Mouse (Mus musculus) A20 (cell line): ENCODE data around the gene Rab3d.
"Not testable (repeated sequence)": the region's sequence is repeated elsewhere in the genome, so short reads cannot be mapped to it uniquely, and the experiment has no call there.

Experiments used
- DNase-seq: peaks from one replicate; pipeline ENCODE4 v3.0.0-alpha.2; 2011; ENCODE audit warnings: low read depth, low spot score

Rab3d gene

DNA sequence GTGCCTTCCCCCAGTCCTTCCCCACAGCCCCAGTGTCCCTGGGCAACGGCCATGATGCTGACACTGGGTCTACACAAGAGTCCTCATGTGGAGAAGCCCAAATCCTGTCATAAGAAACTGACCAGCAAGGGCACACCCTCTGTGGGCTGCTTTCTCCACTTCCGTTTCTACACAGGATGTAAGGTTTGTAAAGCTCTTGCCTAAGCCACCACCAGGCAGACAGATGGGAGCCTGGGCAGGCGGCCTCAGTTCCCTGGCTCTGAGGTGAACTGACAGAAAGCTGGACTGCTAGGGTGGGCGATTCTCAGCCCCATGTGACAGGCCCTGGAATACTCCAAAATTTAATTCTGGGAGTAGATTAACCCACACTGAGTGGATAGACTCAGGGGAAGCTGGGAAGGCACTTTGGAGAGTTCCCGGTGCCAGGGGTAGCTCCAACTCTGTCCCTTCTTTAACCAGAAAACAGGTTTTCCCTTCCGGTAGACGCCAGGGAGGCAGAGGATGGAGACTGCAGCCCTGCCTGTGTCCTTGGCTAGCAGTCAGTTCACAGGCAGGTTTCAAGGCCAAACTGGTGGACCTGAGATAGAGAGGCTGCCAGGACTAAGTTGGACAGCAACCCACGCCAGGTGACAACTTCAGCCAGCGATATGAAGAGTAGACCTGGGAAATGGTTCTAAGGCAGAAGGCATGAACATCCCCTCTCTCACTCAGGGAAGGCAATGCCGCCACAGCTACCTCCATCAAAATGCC, 8.3 kb downstream of the Rab3d start:
- no peak for DNase-seq

- no peak for DNase-seq
Observed at GRCm38 (mm10) chr9:21908216-21908615, 9.8 kb downstream of the Rab3d start.

GRCm38 (mm10) chr9:21904031-21904430, 14.0 kb downstream of the Rab3d start:
- DNase-seq: no peak

GRCm38 (mm10) chr9:21901223-21901820, 16.7 kb downstream of the Rab3d start:
- peak; percentile 71 for DNase-seq

- peak; percentile 32 for DNase-seq
Observed at GRCm38 (mm10) chr9:21889229-21889628, 28.8 kb downstream of the Rab3d start.

- peak; percentile 29 for DNase-seq
Observed at GRCm38 (mm10) chr9:21876601-21877000, 41.4 kb downstream of the Rab3d start.

- no peak for DNase-seq
Observed at GRCm38 (mm10) chr9:21872204-21872603, 45.8 kb downstream of the Rab3d start.

DNA sequence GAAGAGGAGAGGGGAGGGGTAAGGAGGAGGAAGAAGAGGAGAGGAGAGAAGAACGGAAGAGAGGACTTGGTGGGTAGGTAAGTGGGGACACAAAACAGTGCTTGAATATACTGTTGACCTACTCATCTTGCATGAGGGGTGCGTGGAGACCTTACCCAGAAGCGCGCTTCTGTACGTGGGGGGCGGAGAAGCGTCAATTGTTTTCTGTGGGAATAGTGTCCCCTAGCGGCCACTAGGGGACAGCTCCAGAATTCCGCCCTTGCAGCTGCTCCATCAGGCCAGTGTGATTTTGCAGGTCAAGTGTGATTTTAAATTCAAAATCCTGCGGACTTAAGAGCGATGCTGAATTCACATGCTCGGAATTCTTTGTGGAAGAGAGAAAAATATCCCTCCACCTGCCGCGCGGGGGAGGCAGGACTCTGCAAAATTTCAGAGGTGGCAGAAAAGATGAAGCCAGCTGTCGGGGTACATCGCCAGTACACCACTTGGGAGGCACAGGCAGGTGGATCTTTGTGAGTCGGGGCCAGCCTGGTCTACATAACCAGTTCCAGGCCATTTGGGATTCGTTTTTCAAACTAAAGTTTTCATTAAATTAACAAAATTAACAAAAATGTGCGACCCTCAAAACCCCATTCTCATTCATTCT, 47.0 kb downstream of the Rab3d start:
- DNase-seq: peak; percentile 58

GRCm38 (mm10) chr9:21869290-21869689, 48.7 kb downstream of the Rab3d start:
- not testable (repeated sequence) for DNase-seq

GRCm38 (mm10) chr9:21867726-21868125, 50.3 kb downstream of the Rab3d start:
- no peak for DNase-seq

DNA sequence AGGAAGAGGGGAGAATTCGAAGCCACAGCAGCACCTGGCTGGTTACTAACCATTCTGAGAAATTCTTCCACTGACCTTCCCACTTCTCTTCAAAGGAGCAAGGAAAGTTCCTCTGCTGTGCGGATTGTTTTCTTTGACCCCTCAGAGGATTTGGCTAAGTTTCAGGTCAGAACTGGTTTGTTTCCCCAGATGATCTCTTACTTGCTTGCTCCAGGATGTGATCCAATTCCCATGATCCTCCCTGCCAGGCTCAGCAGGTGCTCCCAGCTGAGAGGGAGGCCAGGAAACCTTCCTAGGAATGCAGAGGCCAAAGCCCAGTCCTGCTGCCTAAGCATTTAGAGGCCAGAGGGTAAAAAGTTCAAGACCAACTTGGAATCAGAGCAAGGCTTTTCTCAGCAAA, 51.4 kb downstream of the Rab3d start:
- no peak for DNase-seq

DNA sequence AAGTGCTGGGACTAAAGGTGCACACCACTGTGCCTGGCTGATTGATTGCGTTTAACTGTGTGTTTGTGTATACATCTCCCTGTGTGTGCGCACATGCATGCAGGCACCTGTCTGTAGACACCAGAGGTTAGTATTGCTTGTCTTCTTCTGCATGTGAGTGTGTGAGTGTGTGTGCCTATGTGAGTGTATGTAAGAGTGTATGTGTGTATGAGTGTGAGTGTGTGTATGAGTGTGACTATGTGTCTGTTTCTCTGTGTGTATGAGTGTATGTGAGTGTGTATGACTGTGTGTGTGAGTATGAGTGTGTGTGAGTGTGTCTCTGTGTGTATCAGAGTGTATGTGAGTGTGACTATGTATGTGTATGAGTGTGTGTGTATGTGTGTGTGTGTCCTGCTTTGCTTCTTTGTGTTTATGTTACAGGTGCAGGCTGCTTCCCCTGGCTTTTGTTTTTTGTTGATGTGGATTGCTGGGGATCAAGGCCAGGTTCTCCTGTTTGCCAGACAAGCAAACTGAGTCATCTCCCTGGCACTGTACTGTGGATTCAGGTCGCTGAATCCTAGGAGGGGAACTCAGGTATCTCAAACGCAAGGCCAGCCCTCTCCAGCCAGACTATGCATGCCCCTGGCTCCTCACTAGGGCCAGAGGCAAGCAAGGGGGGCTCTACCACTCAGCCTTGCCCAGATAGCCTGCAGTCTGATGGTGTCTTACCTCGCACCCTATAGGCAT, 52.2 kb downstream of the Rab3d start:
- DNase-seq: no peak

DNA sequence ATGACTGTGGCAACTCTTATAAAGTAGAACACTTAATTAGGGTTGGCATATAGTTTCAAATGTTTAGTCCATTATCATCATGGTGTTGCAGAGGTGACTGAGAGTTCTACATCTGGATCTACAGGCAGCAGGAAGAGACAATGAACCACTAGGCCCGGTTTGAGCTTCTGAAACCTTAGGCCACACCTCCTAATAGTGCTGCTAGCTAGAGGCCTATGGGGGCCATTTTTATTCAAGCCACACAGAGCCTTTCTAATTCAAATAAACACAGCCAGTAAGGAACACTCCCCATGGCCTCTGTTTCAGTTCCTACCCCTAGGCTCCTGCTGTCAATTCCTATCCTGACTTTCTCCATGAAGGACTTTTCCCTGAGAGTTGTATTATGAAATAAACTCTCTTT, 55.8 kb downstream of the Rab3d start:
- DNase-seq: no peak

- DNase-seq: not testable (repeated sequence)
Observed at GRCm38 (mm10) chr9:21860349-21860748, 57.6 kb downstream of the Rab3d start.

GRCm38 (mm10) chr9:21859606-21860005, 58.4 kb downstream of the Rab3d start:
- DNase-seq: no peak

DNA sequence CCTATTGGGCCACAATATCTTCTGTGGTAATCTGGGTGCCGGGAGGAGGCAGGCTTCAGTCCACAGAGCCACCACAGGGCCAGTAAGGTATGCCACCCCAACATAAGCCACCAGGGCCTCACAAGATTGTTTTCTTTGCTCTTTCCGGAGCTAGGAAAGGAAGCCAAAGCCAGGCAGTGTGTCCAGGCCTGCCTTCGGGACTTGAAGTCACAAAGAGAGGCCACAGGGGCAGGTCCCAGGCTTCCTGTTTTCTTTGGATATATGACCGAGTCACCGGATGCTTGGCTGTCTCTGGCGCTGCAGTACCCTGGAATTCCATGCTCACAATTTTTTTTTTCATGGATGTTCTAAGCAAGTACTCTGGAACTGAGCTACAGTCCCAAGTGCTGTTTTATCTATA, 59.9 kb downstream of the Rab3d start:
- no peak for DNase-seq

DNA sequence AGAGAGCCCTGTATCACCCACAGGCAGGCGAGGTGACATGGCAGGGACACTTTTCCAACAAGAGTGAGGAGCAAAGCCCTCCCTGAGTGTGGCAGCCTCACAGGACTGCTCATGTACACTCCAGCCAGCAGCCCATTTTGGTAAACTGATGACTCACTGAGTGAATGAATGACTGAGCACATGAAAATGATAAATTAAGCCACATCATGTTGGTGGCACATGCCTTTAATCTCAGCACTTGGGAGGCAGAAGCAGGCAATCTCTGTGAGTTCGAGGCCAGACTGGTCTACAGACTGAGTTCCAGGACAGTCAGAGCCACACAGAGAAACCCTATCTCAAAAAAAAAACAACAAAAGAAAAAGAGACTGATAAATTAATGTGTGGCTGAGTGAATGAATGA, 60.5 kb downstream of the Rab3d start:
- DNase-seq: no peak
